Mouse (Mus musculus) neural tube, embryonic 11.5 days (tissue): Measurements from ENCODE around the gene Hsd17b1. TPM values are rescaled to one million over a fixed set of nuclear protein-coding genes. Genes with fewer than 3 reads are reported as not detected.

Experiments used
- ATAC-seq: fragments of 200-750 bp; cut with Nextera tagmentation; 2 replicates; pipeline ENCODE4 v1.8.0; 2017; ENCODE audit warnings: moderate number of reproducible peaks, mild to moderate bottlenecking, moderate TSS enrichment, moderate library complexity; ENCODE audit not compliant: insufficient read depth, low FRiP score, low TSS enrichment
- DNase-seq: peaks from one replicate; pipeline ENCODE4 v3.0.0-alpha.2; 2015; ENCODE audit warnings: low spot score
- H3K27ac ChIP-seq: fragments of 300-500 bp; sonication (generic); 2 replicates; pipeline ENCODE4 v1.5.1; 2014; ENCODE audit warnings: low read depth, mild to moderate bottlenecking, low read length
- H3K27me3 ChIP-seq: fragments of 300-500 bp; sonication (generic); 2 replicates; pipeline ENCODE4 v1.6.1; 2014; ENCODE audit warnings: mild to moderate bottlenecking, low read length, mixed read lengths; ENCODE audit not compliant: control insufficient read depth, insufficient read depth
- H3K36me3 ChIP-seq: fragments of 300-500 bp; sonication (generic); 2 replicates; pipeline ENCODE4 v1.6.1; 2014; ENCODE audit warnings: mild to moderate bottlenecking, low read length, moderate library complexity, mixed read lengths; ENCODE audit not compliant: control insufficient read depth, insufficient read depth
- H3K4me1 ChIP-seq: fragments of 300-500 bp; sonication (generic); 2 replicates; pipeline ENCODE4 v1.6.1; 2014; ENCODE audit warnings: low read length, mixed read lengths; ENCODE audit not compliant: control insufficient read depth, insufficient read depth
- H3K4me2 ChIP-seq: fragments of 300-500 bp; sonication (generic); 2 replicates; pipeline ENCODE4 v1.6.1; 2014; ENCODE audit warnings: low read depth, mild to moderate bottlenecking, moderate library complexity
- H3K4me3 ChIP-seq: fragments of 300-500 bp; sonication (generic); 2 replicates; pipeline ENCODE4 v1.5.1; 2014; ENCODE audit warnings: low read depth, low read length
- H3K9ac ChIP-seq: fragments of 300-500 bp; sonication (generic); 2 replicates; pipeline ENCODE4 v1.6.1; 2014; ENCODE audit warnings: mild to moderate bottlenecking, low read length
- H3K9me3 ChIP-seq: fragments of 300-500 bp; sonication (generic); 2 replicates; pipeline ENCODE4 v1.6.1; 2016; ENCODE audit warnings: low read length; ENCODE audit not compliant: control insufficient read depth
- WGBS: fragments of 180-500 bp; shearing (Covaris S2); extraction: QIAGEN DNeasy Blood & Tissue Kit; methylation state at CpG from one replicate; pipeline ENCODE4 v1.1.7; 2014; 5-methylcytosine and 5-hydroxymethylcytosine counted together
- polyA plus RNA-seq: library from polyadenylated mRNA; unstranded; fragments of >200 nt; fragmentation: Nextera tagmentation; extraction: Ambion mirVana; gene quantifications from 2 replicates; pipeline ENCODE4 v1.2.1, GENCODE M21; 2014

Gene Hsd17b1
- polyA plus RNA-seq, 1 experiment from 2014 or later, result not detected

- DNase-seq (no peak), ATAC-seq (no peak)
- Histone ChIP-seq H3K4me3 (no peak overlapping the region), H3K9me3 (no peaks in the 10 kb centered on the region), H3K4me2 (no peak overlapping the region), H3K27me3 (no peaks in the 10 kb centered on the region), H3K9ac (no peak overlapping the region), H3K4me1 (no peaks in the 10 kb centered on the region), H3K27ac (no peak overlapping the region), H3K36me3 (peaks cover 3% of the 10 kb centered on the region; the same call in 1 of the 2 replicates)
- WGBS, result 86% methylated on average over 10 of the region's 10 CpGs
These were observed 40.4 kb upstream of the Hsd17b1 start for GRCm38 (mm10) chr11:101037795-101038194.

GRCm38 (mm10) chr11:101045826-101046225 lies 32.4 kb upstream of the Hsd17b1 start:
- Histone ChIP-seq H3K4me2 (no peak overlapping the region), H3K9ac (no peak overlapping the region), H3K36me3 (peaks cover 11% of the 10 kb centered on the region), H3K27ac (no peak overlapping the region), H3K9me3 (no peaks in the 10 kb centered on the region), H3K27me3 (no peaks in the 10 kb centered on the region), H3K4me3 (no peak overlapping the region), H3K4me1 (no peaks in the 10 kb centered on the region)
- 89% methylated on average over 4 of the region's 4 CpGs for WGBS
- DNase-seq (no peak), ATAC-seq (no peak)

GRCm38 (mm10) chr11:101046440-101046839 lies 31.8 kb upstream of the Hsd17b1 start:
- H3K27me3 ChIP-seq, result no peaks in the 10 kb centered on the region
- no peaks in the 10 kb centered on the region for H3K4me1 ChIP-seq
- H3K4me2 ChIP-seq, result no peak overlapping the region
- DNase-seq (no peak), ATAC-seq (no peak)
- H3K36me3 ChIP-seq, result peaks cover 11% of the 10 kb centered on the region
- no peaks in the 10 kb centered on the region for H3K9me3 ChIP-seq
- 75% methylated on average over 9 of the region's 9 CpGs for WGBS
- no peak overlapping the region for H3K27ac ChIP-seq
- no peak overlapping the region for H3K9ac ChIP-seq
- no peak overlapping the region for H3K4me3 ChIP-seq

GRCm38 (mm10) chr11:101047502-101047901 lies 30.7 kb upstream of the Hsd17b1 start:
- 86% methylated on average over 3 of the region's 3 CpGs for WGBS
- no peak for ATAC-seq
- no peak overlapping the region for H3K4me3 ChIP-seq
- H3K4me2 ChIP-seq, result no peak overlapping the region
- no peaks in the 10 kb centered on the region for H3K27me3 ChIP-seq
- peaks cover 11% of the 10 kb centered on the region for H3K36me3 ChIP-seq
- no peak overlapping the region for H3K9ac ChIP-seq
- H3K4me1 ChIP-seq, result no peaks in the 10 kb centered on the region
- no peaks in the 10 kb centered on the region for H3K9me3 ChIP-seq
- no peak overlapping the region for H3K27ac ChIP-seq
- no peak for DNase-seq

GRCm38 (mm10) chr11:101050359-101050758 lies 27.9 kb upstream of the Hsd17b1 start:
- H3K4me3 ChIP-seq, result no peak overlapping the region
- no peaks in the 10 kb centered on the region for H3K27me3 ChIP-seq
- no peak for DNase-seq
- peaks cover 5% of the 10 kb centered on the region for H3K36me3 ChIP-seq
- H3K9me3 ChIP-seq, result no peaks in the 10 kb centered on the region
- H3K9ac ChIP-seq, result no peak overlapping the region
- H3K4me2 ChIP-seq, result no peak overlapping the region
- no peak for ATAC-seq
- 92% methylated on average over 9 of the region's 9 CpGs for WGBS
- H3K27ac ChIP-seq, result no peak overlapping the region
- H3K4me1 ChIP-seq, result no peaks in the 10 kb centered on the region

GRCm38 (mm10) chr11:101051051-101051493 lies 27.1 kb upstream of the Hsd17b1 start:
- peaks cover 5% of the 10 kb centered on the region for H3K36me3 ChIP-seq
- H3K27me3 ChIP-seq, result no peaks in the 10 kb centered on the region
- no peak overlapping the region for H3K4me2 ChIP-seq
- H3K4me3 ChIP-seq, result no peak overlapping the region
- H3K27ac ChIP-seq, result no peak overlapping the region
- H3K4me1 ChIP-seq, result no peaks in the 10 kb centered on the region
- no peaks in the 10 kb centered on the region for H3K9me3 ChIP-seq
- WGBS, result 91% methylated on average over 6 of the region's 6 CpGs
- no peak overlapping the region for H3K9ac ChIP-seq
- DNase-seq (no peak), ATAC-seq (no peak)

- no peaks in the 10 kb centered on the region for H3K4me1 ChIP-seq
- DNase-seq, result no peak
- no peaks in the 10 kb centered on the region for H3K27me3 ChIP-seq
- no peak overlapping the region for H3K4me2 ChIP-seq
- peaks cover 5% of the 10 kb centered on the region for H3K36me3 ChIP-seq
- no peak for ATAC-seq
- no peak overlapping the region for H3K9ac ChIP-seq
- H3K27ac ChIP-seq, result no peak overlapping the region
- no peak overlapping the region for H3K4me3 ChIP-seq
- no peaks in the 10 kb centered on the region for H3K9me3 ChIP-seq
- WGBS, result 86% methylated on average over 8 of the region's 8 CpGs
These were observed 26.6 kb upstream of the Hsd17b1 start for GRCm38 (mm10) chr11:101051617-101052016.

GRCm38 (mm10) chr11:101052751-101053473 lies 25.3 kb upstream of the Hsd17b1 start:
- H3K36me3 ChIP-seq, result peaks cover 2% of the 10 kb centered on the region

GRCm38 (mm10) chr11:101053974-101054373 lies 24.2 kb upstream of the Hsd17b1 start:
- Histone ChIP-seq H3K27me3 (no peaks in the 10 kb centered on the region), H3K4me1 (no peaks in the 10 kb centered on the region), H3K9ac (no peak overlapping the region), H3K9me3 (no peaks in the 10 kb centered on the region), H3K4me2 (no peak overlapping the region), H3K4me3 (no peak overlapping the region), H3K36me3 (peaks cover 2% of the 10 kb centered on the region), H3K27ac (no peak overlapping the region)
- DNase-seq, result no peak
- no peak for ATAC-seq
- WGBS, result 93% methylated on average over 1 of the region's 1 CpGs

More at GRCm38 (mm10) chr11:101052751-101053473, 25.3 kb upstream of the Hsd17b1 start:
- 95% methylated on average over 10 of the region's 10 CpGs for WGBS
- Histone ChIP-seq H3K27ac (no peak overlapping the region), H3K4me3 (no peak overlapping the region), H3K9ac (no peak overlapping the region), H3K9me3 (no peaks in the 10 kb centered on the region), H3K4me1 (no peaks in the 10 kb centered on the region), H3K27me3 (no peaks in the 10 kb centered on the region), H3K4me2 (no peak overlapping the region)
- ATAC-seq (no peak), DNase-seq (no peak)
